Mouse (Mus musculus) spleen, adult 18-20 months (tissue): ENCODE data around the gene 1700001C02Rik.
A peak's percentile ranks its signal among the peaks of the same experiment; 100 is the strongest.

Experiments
- DNase-seq, 2 experiments: peaks; one replicate each; pipeline ENCODE4 v3.0.0; 2022; ENCODE audit warnings: mixed read lengths in 2 of 2

The 1700001C02Rik gene

GRCm38 (mm10) chr5:30465861-30466260 lies at the start of gene 1700001C02Rik:
Gene 1700001C02Rik (plus strand): TSS chr5:30466047.
- DNase-seq = no peak

- DNase-seq = no peak
Measured at GRCm38 (mm10) chr5:30416665-30417064, 49.2 kb upstream of the 1700001C02Rik start.

- no peak for DNase-seq
Measured at GRCm38 (mm10) chr5:30423121-30423520, 42.7 kb upstream of the 1700001C02Rik start.

GRCm38 (mm10) chr5:30423572-30424244 lies 42.1 kb upstream of the 1700001C02Rik start:
- DNase-seq = peak in 1 of 2 experiments; percentile 19

- DNase-seq = no peak
Measured at GRCm38 (mm10) chr5:30427406-30427805, 38.4 kb upstream of the 1700001C02Rik start.

GRCm38 (mm10) chr5:30438931-30439330 lies 26.9 kb upstream of the 1700001C02Rik start:
- DNase-seq = no peak

- no peak for DNase-seq
Measured at GRCm38 (mm10) chr5:30440308-30440906, 25.4 kb upstream of the 1700001C02Rik start.

- DNase-seq = no peak
Measured at GRCm38 (mm10) chr5:30442196-30442595, 23.7 kb upstream of the 1700001C02Rik start.

GRCm38 (mm10) chr5:30444327-30444895 lies 21.4 kb upstream of the 1700001C02Rik start:
- DNase-seq = no peak

GRCm38 (mm10) chr5:30456056-30456455 lies 9.8 kb upstream of the 1700001C02Rik start:
- DNase-seq = no peak

- DNase-seq = no peak
Measured at GRCm38 (mm10) chr5:30460155-30460554, 5.7 kb upstream of the 1700001C02Rik start.

GRCm38 (mm10) chr5:30461821-30462220 lies 4.0 kb upstream of the 1700001C02Rik start, which contains the start of gene Otof:
Gene Otof (minus strand): TSS chr5:30461932.
- no peak for DNase-seq

- no peak for DNase-seq
Measured at GRCm38 (mm10) chr5:30466315-30466714, 468 bp downstream of the 1700001C02Rik start.

GRCm38 (mm10) chr5:30470454-30470853 lies 4.6 kb downstream of the 1700001C02Rik start:
- no peak for DNase-seq

- no peak for DNase-seq
Measured at GRCm38 (mm10) chr5:30472148-30472547, 6.3 kb downstream of the 1700001C02Rik start.

GRCm38 (mm10) chr5:30476534-30476933 lies 10.7 kb downstream of the 1700001C02Rik start:
- DNase-seq = peak in 1 of 2 experiments; percentile 8

- peak in 1 of 2 experiments; percentile 37 for DNase-seq
Measured at GRCm38 (mm10) chr5:30482319-30482718, 16.5 kb downstream of the 1700001C02Rik start.

- no peak for DNase-seq
Measured at GRCm38 (mm10) chr5:30483533-30483932, 17.7 kb downstream of the 1700001C02Rik start.

- DNase-seq = no peak
Measured at GRCm38 (mm10) chr5:30484591-30484990, 18.7 kb downstream of the 1700001C02Rik start.

GRCm38 (mm10) chr5:30485136-30485535 lies 19.3 kb downstream of the 1700001C02Rik start:
- DNase-seq = no peak

- DNase-seq = no peak
Measured at GRCm38 (mm10) chr5:30490215-30490614, 24.4 kb downstream of the 1700001C02Rik start.

- no peak for DNase-seq
Measured at GRCm38 (mm10) chr5:30490845-30491244, 25.0 kb downstream of the 1700001C02Rik start.

GRCm38 (mm10) chr5:30493723-30494122 lies 27.9 kb downstream of the 1700001C02Rik start:
- no peak for DNase-seq

- no peak for DNase-seq
Measured at GRCm38 (mm10) chr5:30494606-30495005, 28.8 kb downstream of the 1700001C02Rik start.
